17 mouse cellular contexts compared by ENCODE assay signal in genomic region chr12:78129130-78129845, GRCm38 (mm10).
"Had no signal": no experiment of that assay in that cellular context is flagged by ENCODE, and none has a peak within 500 bp of the region (broad histone marks: within the 10 kb centered on the region; RNA-seq: fewer than 3 reads in every experiment).

No protein-coding gene starts in this region.

- H3K9ac ChIP-seq: limb, embryonic 12.5 days; limb, embryonic 15.5 days; liver, embryonic 14.5 days; liver, postnatal 0 days had no signal

- H3K27me3 ChIP-seq: limb, embryonic 12.5 days; limb, embryonic 15.5 days had no signal

- H3K4me2 ChIP-seq: limb, embryonic 12.5 days; limb, embryonic 15.5 days; liver, embryonic 11.5 days; midbrain, embryonic 11.5 days had no signal

- H3K4me1 ChIP-seq: limb, embryonic 12.5 days; limb, embryonic 15.5 days had no signal

- H3K36me3 ChIP-seq: limb, embryonic 12.5 days; limb, embryonic 15.5 days had no signal

- ATAC-seq: inflammation-experienced regulatory T-cells, adult 6 months; intestine, embryonic 16.5 days; liver, postnatal 0 days had no signal

- DNase-seq: kidney, postnatal 4 days; left cerebral cortex, postnatal 4 days; liver, postnatal 0 days; midbrain, embryonic 14.5 days; right cerebral cortex, postnatal 4 days; thymus, adult 2 months; thymus, postnatal 14 days; thymus, postnatal 4 days had no signal

- H3K4me3 ChIP-seq: limb, embryonic 12.5 days; limb, embryonic 15.5 days had no signal

- H3K9me3 ChIP-seq: limb, embryonic 12.5 days; limb, embryonic 15.5 days had no signal

- H3K27ac ChIP-seq: kidney, postnatal 0 days; limb, embryonic 12.5 days; limb, embryonic 15.5 days; liver, embryonic 14.5 days; stomach, postnatal 0 days had no signal
